Mouse (Mus musculus) kidney, postnatal 0 days (tissue): ENCODE measurements around the gene Actl11. TPM values are rescaled to one million over a fixed set of nuclear protein-coding genes. Genes with fewer than 3 reads are reported as not detected.
A peak's percentile ranks its signal among the peaks of the same experiment; 100 is the strongest.

Experiments
- ATAC-seq: fragments of 200-750 bp; cut with Nextera tagmentation; replicated peaks from 2 replicates; pipeline ENCODE4 v1.8.0; 2017; ENCODE audit warnings: low read depth, moderate number of reproducible peaks, moderate TSS enrichment, moderate library complexity; ENCODE audit not compliant: low FRiP score
- DNase-seq: peaks from one replicate; pipeline ENCODE4 v3.0.0-alpha.2; 2016; ENCODE audit warnings: low spot score
- H3K27ac ChIP-seq: fragments of 300-500 bp; sonication (generic); 2 replicates; pipeline ENCODE4 v1.5.1; 2014; ENCODE audit warnings: mild to moderate bottlenecking
- H3K27me3 ChIP-seq: fragments of 300-500 bp; sonication (generic); 2 replicates; pipeline ENCODE4 v1.6.1; 2014; ENCODE audit warnings: low read length, mixed read lengths; ENCODE audit not compliant: insufficient read depth
- H3K36me3 ChIP-seq: fragments of 300-500 bp; sonication (generic); 2 replicates; pipeline ENCODE4 v1.6.1; 2014; ENCODE audit warnings: low read length, mixed read lengths; ENCODE audit not compliant: insufficient read depth
- H3K4me1 ChIP-seq: fragments of 300-500 bp; sonication (generic); replicated peaks from 2 replicates; pipeline ENCODE4 v1.6.1; 2014; ENCODE audit warnings: antibody characterized with exemption, low read length, mixed read lengths; ENCODE audit not compliant: insufficient read depth
- H3K4me2 ChIP-seq: fragments of 300-500 bp; sonication (generic); 2 replicates; pipeline ENCODE4 v1.6.1; 2014; ENCODE audit warnings: mild to moderate bottlenecking, low read length, moderate library complexity, mixed read lengths
- H3K4me3 ChIP-seq: fragments of 300-500 bp; sonication (generic); replicated peaks from 2 replicates; pipeline ENCODE4 v1.5.1; 2014; ENCODE audit warnings: low read depth, low read length
- H3K9ac ChIP-seq: fragments of 300-500 bp; sonication (generic); 2 replicates; pipeline ENCODE4 v1.6.1; 2014; ENCODE audit warnings: low read depth, low read length
- H3K9me3 ChIP-seq: fragments of 300-500 bp; sonication (generic); replicated peaks from 2 replicates; pipeline ENCODE4 v1.6.1; 2016; ENCODE audit warnings: low read length, inconsistent platforms, mixed read lengths
- CTCF ChIP-seq: IDR thresholded peaks from 2 replicates; pipeline ENCODE4 v1.5.1; 2016; ENCODE audit warnings: antibody characterized with exemption, low read depth, mild to moderate bottlenecking, moderate library complexity
- WGBS: fragments of 180-500 bp; shearing (Covaris S2); extraction: QIAGEN DNeasy Blood & Tissue Kit; methylation state at CpG from one replicate; pipeline ENCODE4 v1.1.7; 2014; 5-methylcytosine and 5-hydroxymethylcytosine counted together
- polyA plus RNA-seq: library from polyadenylated mRNA; unstranded; fragments of >200 nt; fragmentation: Nextera tagmentation; extraction: Ambion mirVana; gene quantifications from 2 replicates; pipeline ENCODE4 v1.2.1, GENCODE M21; 2015

Actl11 gene
- polyA plus RNA-seq, 1 experiment from 2014 or later = not detected

GRCm38 (mm10) chr9:107950460-107951355 is 22.4 kb downstream of the Actl11 start:
- no peaks in the 10 kb centered on the region for H3K9me3 ChIP-seq
- no peaks in the 10 kb centered on the region for H3K4me1 ChIP-seq
- 0 out of 2 replicates have a peak overlapping the region, but pooled peaks have one; percentile 38 for H3K27ac ChIP-seq
- no peaks in the 10 kb centered on the region for H3K36me3 ChIP-seq
- peak overlapping the region; percentile 55 for H3K9ac ChIP-seq
- TF ChIP-seq CTCF = no peak
- no peaks in the 10 kb centered on the region for H3K27me3 ChIP-seq
- DNase-seq (peak; percentile 96), ATAC-seq (peak; percentile 93)
- peak overlapping the region; percentile 71 for H3K4me2 ChIP-seq
- 19% methylated on average over 45 of the region's 45 CpGs for WGBS
- peak overlapping the region; percentile 58 for H3K4me3 ChIP-seq

- no peak overlapping the region for H3K4me2 ChIP-seq
- H3K27ac ChIP-seq = no peak overlapping the region
- H3K36me3 ChIP-seq = peaks cover 9% of the 10 kb centered on the region
- TF ChIP-seq CTCF = no peak
- no peaks in the 10 kb centered on the region for H3K4me1 ChIP-seq
- WGBS = 83% methylated on average over 6 of the region's 6 CpGs
- ATAC-seq (no peak), DNase-seq (no peak)
- H3K9me3 ChIP-seq = no peaks in the 10 kb centered on the region
- H3K4me3 ChIP-seq = no peak overlapping the region
- H3K9ac ChIP-seq = no peak overlapping the region
- H3K27me3 ChIP-seq = no peaks in the 10 kb centered on the region
These were observed 27.5 kb downstream of the Actl11 start for GRCm38 (mm10) chr9:107955613-107956289.

- WGBS = 64% methylated on average over 6 of the region's 6 CpGs
These were observed 28.9 kb downstream of the Actl11 start for GRCm38 (mm10) chr9:107957141-107957540.

DNA sequence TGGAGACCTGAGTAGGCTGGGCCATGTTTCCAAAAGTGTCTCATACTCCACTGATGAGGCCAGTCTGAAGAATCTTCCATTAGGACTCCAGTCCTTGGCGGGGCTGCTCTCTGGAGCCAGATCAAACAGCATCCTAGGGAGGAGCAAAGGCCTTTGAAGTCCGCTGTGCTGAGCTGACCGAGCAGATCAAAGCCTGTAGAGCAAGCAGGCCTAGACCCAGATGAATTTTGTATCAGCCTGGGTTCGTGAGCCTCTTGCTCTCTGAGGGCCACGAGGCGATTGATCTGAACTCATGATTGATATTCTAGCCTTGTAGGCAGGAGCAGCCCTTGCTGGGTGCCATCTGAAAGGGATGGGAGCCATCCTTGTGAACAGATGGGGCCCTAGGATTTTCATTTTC is 31.6 kb downstream of the Actl11 start:
- Histone ChIP-seq H3K4me2 (no peak overlapping the region), H3K9me3 (no peaks in the 10 kb centered on the region), H3K9ac (no peak overlapping the region), H3K36me3 (peaks cover 9% of the 10 kb centered on the region), H3K4me3 (no peak overlapping the region), H3K27me3 (no peaks in the 10 kb centered on the region), H3K4me1 (no peaks in the 10 kb centered on the region), H3K27ac (no peak overlapping the region)
- 37% methylated on average over 6 of the region's 6 CpGs for WGBS
- ATAC-seq (no peak), DNase-seq (no peak)
- TF ChIP-seq CTCF = no peak

More at GRCm38 (mm10) chr9:107957141-107957540, 28.9 kb downstream of the Actl11 start:
- H3K27me3 ChIP-seq = no peaks in the 10 kb centered on the region
- H3K9ac ChIP-seq = no peak overlapping the region
- H3K9me3 ChIP-seq = no peaks in the 10 kb centered on the region
- no peak for ATAC-seq
- H3K4me1 ChIP-seq = no peaks in the 10 kb centered on the region
- no peak for TF ChIP-seq CTCF
- H3K4me3 ChIP-seq = no peak overlapping the region
- peaks cover 9% of the 10 kb centered on the region for H3K36me3 ChIP-seq
- H3K27ac ChIP-seq = no peak overlapping the region
- H3K4me2 ChIP-seq = no peak overlapping the region
- no peak for DNase-seq

GRCm38 (mm10) chr9:107960928-107961327 is 32.7 kb downstream of the Actl11 start:
- H3K4me1 ChIP-seq = no peaks in the 10 kb centered on the region
- no peak overlapping the region for H3K27ac ChIP-seq
- WGBS = 82% methylated on average over 4 of the region's 4 CpGs
- peak; percentile 36 for DNase-seq
- no peak overlapping the region for H3K4me3 ChIP-seq
- H3K9me3 ChIP-seq = no peaks in the 10 kb centered on the region
- no peak overlapping the region for H3K4me2 ChIP-seq
- peak; percentile 52 for TF ChIP-seq CTCF
- H3K9ac ChIP-seq = no peak overlapping the region
- H3K27me3 ChIP-seq = no peaks in the 10 kb centered on the region
- peaks cover 9% of the 10 kb centered on the region for H3K36me3 ChIP-seq
- ATAC-seq = no peak

DNA sequence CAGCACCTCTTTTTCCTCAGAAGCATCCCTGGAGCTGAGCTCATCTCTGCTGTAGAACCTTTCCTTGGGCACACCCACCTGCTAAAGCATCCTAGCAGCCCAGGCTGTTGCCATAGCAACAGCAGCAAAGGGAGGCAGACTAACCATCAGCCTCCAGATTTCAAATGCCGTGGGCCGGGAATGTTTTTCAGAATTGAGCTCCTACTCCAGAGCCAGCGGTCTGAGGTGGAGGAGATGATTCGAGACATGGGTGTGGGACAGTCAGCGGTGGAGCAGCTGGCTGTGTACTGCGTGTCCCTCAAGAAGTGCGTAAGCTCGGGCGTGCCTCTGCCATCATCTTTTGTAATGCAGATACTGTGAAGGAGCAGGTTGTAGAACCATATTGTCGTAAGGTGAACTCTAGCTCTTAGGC is 33.1 kb downstream of the Actl11 start:
- WGBS = 81% methylated on average over 10 of the region's 10 CpGs
- H3K27ac ChIP-seq = no peak overlapping the region
- no peak overlapping the region for H3K4me2 ChIP-seq
- DNase-seq (no peak), ATAC-seq (no peak)
- no peaks in the 10 kb centered on the region for H3K4me1 ChIP-seq
- no peaks in the 10 kb centered on the region for H3K27me3 ChIP-seq
- TF ChIP-seq CTCF = no peak
- no peak overlapping the region for H3K9ac ChIP-seq
- no peak overlapping the region for H3K4me3 ChIP-seq
- no peaks in the 10 kb centered on the region for H3K9me3 ChIP-seq
- H3K36me3 ChIP-seq = peaks cover 9% of the 10 kb centered on the region
